Mouse (Mus musculus): Measurements from ENCODE around the gene Tle2.

- TF ChIP-seq CTCF (IDR thresholded peaks at IDR 0.05) (no peak), EP300 (IDR thresholded peaks at IDR 0.05) (no peak)
Measured at GRCm38 (mm10) chr10:81593223-81593622, 18.9 kb downstream of the Tle2 start.

Data from lung, postnatal 0 days (tissue).